Mouse (Mus musculus) testis, postnatal 14 days (tissue): Measurements from ENCODE around the gene Cd52.
"Not testable (repeated sequence)": the region's sequence is repeated elsewhere in the genome, so short reads cannot be mapped to it uniquely, and the experiment has no call there.

Experiments used
- DNase-seq: peaks from one replicate; pipeline ENCODE4 v3.0.0; 2021; ENCODE audit warnings: low spot score

Cd52 gene

DNA sequence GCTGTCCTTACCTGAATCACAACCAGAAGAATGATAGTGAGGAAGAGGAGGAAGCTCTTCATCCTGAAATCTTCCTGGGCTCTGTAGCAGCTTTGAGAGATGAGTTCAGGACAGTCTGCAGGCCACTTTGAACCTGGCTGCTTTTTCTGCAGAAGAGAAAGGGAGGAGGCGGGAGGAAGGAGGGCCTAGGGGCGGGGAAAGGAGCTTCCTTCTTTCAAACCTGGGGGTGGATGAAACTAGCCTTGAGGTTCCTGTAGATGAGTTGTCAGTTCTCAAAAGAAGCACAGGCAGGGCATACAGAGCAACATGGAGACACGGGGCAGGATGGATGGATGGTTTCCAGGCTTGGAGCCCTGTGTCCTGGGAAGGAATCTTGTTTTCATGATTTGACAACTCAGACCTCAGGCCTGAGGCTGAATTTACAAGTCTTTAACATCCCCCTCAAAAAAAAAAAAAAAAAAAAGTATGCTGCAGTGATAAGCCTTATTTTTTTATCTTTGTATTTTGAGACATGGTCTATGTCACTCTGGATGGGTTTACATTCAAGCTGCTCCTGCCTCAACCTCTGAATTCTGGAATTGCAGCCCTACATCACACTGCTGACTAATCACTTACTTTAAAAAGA is at the start of gene Cd52:
TSS of gene Cd52 (minus strand) at position 160 of the 625 bp plus-strand sequence.
- no peak for DNase-seq

DNA sequence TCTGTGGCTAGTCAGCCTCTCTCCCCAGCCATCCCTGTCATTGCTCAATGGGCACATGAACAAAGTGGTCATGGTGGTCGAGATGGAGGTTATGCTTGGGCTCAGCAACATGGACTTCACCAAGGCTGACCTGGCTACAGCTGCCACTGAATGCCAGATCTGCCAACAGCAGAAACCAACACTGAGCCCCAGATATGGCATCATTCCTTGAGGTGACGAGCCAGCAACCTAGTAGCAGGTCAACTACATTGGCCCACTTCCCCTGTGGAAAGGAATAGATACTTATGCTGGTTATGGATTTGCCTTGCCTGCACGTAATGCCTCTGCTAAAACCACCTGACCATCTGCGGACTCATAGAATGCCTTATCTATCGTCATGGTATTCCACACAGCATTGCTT is 49.4 kb upstream of the Cd52 start:
- not testable (repeated sequence) for DNase-seq

DNA sequence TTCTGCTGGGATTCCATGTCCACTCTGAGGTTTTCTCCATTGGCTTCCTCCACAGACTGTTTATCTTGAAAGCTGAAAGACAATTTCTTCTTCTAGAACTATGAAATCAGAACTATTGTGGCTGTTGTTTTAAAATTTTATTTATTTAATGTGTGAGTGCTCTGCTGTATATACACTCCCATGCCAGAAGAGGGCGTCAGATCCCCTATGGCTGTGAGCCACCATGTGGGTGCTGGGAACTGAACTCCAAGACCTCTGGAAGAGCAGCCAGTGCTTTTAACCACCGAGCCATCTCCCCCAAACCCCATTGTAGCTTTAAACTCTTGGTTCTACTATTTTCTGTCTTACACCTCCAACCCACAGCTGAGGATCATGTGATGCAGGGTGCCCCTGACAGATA is 44.0 kb upstream of the Cd52 start:
- DNase-seq = no peak

DNA sequence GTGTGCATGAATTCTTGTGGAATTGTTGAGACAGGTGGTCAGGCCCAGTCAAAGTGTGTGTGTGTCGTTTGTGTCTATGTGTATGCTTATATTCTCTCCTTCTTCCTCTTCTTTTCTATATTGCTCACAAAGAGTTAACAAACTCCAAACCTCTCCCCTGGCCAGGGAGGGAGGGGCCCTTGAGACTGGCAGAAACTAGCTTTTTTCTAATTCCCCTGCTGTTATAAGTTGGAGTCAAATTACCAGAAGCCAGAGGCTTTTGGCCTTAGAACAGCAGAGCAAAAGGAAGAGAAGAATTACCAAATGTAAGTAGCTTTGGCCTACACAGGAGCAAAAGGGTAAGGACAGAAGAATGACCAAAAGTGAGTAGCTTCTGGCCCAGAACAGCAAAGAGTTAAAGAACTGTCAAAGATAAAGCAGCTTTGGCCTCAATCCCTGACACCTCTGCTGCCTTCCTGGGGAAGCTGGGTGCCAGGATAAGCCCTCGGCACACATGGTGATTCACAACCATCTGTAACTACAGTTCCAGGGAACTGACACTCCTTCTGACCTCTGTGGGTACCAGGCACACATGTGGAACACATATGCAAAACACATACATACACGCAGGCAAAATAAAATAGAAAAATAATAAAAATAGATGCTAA is 41.5 kb upstream of the Cd52 start:
- DNase-seq = no peak

DNA sequence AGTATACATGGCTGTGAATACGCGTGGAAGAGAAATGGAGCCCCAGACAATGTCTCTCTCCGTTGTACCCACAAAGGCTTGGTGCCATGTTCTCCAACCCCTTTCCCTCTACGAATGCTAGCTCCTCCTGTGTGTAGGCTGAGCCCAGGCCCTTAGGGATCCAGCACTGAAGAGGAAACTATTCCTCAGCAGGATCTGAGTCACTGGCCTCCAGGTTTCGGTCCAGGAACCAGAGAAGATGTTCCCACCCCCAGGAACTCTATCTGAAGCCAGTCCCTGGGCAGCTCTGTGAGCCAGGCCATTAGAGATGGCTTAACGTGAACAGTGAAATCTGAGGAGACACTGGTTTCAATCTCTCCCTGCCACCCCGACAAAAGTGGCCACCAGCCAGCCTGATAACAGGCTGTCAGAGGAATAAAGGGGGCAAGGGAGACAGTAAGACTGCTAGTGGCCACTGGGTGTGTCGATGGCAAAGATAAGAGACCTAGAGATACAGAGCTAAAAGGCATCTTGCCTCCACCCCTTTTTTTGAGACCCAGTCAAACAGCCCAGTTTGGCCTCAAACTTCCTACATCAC is 37.7 kb upstream of the Cd52 start:
- DNase-seq = no peak

DNA sequence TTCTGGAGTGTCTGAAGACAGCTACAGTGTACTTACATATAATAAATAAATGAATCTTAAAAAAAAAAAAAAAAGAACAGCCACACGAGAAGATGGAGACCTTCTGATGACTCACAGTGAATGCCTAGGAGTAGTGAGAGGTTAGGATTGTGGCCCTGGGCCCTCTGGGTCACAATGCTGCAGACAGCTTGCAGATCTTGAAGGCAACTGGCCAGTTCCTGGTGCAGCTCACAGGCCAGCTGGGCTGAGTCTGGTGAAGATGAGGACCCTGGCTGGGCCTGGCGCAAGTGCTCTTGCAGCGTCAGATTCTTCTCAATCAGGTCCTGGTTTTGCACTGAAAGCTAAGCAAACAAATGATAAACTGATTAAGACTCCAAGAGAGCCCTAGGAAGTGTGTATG is 37.2 kb upstream of the Cd52 start:
- DNase-seq = no peak

DNA sequence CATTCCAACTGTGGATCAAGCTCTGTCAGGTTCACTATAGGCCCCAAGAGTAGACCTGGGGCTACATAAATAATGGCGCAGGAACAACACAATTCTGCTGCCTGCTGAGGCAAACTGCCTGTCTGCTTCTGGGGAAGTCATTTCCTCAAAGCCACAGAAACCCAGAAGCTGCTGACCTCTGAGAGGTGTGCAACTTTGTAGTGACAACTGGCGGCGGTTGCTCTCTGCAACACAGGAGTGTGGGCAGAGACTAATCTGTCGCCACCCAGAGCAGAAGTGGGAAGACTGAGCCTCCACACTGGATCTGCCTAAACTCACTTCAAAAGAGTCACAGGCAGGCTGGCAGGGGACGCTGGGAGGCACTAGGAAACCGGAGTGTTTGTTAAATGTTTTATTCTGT is 34.6 kb upstream of the Cd52 start:
- DNase-seq = no peak

DNA sequence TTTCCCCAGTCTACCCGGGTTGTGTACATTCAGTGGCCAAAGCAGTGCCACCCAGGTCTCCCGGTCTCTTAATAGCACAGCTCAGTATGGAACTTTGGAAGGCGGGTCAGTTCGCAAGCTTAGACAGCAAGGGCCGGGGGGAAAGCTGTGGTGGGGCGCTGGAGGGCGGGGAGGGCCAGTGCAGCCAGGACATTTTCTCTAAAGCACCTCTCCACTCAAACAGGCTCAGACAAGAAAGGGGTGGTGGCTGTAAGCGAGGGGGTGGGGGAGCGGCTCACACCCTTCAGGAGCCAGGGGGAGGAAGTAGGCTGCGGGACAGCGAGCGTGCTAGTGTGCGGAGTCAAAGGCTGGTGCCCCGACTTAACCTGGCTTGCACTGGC is 34.1 kb upstream of the Cd52 start:
- no peak for DNase-seq

DNA sequence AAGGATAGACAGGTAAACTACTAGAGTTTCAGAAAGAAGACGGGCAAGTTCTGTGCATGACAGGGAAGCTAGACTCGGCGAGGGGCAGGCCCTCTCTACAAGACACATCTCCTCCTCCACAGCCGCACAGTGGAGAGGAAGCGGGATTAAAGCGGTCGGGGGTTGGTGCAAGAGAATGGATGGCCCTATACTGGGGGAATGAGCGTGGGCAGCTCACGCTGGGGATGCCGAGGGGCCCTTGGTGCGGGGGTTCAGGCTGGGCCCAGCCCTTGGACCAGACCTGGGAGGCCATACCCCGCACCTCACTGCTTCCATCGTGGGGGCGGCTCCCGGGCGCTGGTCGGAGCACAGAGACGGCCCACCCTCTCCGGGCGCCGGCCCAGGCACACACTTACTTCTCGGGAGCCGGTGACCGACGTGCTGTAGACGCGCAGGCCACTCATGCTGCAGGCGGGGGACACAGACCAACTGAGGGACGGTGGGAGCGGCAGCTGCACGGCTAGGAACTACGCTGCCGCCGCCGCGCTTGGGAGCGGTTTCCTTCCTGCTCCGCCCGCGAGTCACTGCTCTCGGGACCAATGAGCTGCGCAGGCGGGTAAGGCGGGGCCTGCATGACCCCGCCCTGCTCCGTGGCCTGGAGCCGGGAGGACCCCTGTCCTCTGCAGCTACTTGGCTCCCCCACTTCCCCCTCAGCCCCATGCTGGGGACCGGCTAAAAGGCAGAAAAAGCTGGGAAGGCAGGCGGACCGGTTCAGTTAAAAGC is 33.5 kb upstream of the Cd52 start, which contains the start of gene Sh3bgrl3:
TSS of gene Sh3bgrl3 (minus strand) at position 569 of the 762 bp plus-strand sequence.
- peak; percentile 86 for DNase-seq

DNA sequence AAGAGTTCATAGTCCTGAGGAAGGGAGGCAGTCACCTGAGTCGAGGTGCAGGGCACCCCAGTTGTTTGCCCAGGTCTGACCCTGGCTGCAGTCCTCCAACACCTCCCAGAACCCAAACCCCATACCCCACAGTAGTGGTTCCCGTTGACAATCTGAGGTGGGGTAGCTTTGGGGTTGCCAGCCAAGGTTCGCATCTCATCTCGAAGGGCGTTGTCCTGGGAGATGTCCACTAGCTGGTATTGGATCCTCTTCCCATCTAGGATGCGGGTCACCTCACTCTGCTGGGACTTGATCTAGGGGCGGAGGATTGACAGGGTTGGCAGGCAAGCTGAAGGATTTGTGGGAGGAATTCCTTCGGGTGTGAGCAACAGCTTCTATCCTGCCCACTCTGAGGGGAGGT is 32.9 kb upstream of the Cd52 start:
- no peak for DNase-seq

DNA sequence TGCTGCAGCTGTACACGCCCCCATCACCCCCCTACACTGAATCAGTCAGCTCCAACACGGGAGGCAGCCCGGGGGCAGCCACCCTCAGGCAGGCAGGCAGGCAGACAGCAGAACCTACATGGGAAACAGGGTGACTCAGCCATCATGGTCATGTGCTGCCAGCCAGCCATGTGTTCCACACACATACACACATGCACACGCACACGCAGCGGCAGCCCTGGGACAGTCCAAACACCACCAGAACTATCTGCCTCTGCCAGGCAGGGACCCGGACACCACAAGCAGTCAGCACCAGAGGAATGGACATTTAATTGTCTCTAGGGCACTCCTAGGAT is 32.2 kb upstream of the Cd52 start:
- DNase-seq = no peak

DNA sequence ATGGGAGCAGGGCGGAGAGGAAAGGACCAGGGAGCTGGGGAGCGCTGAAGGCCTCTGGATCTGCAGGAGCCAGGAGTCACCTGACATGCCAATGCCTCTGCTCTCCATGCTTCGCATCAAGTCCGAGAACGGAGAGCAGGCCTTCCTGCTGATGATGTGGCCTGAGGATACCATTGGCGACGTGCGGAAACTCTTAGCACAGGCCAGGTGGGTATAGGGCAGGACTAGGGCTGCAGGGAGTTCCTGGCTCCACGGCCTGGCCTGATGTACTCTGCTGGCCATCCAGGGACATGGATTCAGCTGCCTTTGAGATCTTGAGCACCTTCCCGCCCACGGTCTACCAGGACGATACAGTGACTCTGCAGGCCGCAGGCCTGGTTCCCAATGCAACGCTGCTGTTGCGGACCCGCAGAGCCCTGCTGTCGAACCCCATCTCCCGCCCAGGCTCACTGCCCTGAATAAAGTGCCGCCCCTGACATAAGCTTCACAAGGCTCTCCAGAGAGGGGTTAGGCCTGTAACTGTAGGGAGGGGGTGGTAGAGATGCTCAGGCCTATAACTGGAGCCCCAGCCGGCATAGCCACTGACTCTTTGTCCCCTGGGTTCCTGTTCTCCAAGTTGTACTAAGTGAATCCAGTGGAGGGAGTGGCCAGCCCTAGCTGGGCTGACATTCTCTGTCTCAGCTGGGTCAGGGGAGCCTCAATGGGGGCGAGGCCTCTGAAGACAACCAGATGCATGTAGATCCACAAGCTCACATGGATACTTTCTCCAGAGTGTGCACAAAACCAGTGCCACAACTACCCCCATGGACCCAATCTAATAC is 31.6 kb upstream of the Cd52 start:
- DNase-seq = no peak

DNA sequence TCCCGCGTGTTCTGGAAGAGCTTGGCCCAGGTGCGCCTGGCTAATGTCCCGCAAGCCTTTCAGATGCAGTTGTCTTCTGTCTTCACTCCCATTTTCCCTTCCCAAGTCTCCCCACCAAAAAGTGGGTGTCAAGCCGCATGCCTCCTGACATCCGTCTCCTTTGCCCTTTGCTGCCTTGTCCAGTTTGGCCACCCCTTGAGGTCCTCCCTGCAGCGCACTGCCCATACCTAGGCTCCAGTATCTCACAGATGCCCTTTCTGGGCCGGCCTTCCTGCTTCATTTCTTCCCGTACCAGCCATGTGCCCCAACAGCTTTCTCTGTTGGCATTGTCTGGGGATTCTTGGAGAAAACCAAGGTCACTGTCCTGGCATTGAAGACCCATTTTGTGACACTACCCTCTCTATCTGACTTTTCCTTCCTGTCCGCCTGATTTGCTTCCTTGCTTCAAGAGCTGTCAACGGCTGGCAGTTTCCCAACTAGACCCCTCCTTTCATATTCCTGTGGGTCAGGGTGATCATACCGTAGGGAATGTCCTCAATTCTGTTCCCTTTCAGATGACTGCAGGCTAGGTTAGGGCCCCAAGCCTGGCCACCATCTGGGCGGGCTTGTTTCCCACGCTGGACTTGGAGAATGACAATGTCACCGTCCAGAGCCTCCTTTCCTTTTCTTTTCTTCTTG is 30.6 kb upstream of the Cd52 start:
- no peak for DNase-seq

DNA sequence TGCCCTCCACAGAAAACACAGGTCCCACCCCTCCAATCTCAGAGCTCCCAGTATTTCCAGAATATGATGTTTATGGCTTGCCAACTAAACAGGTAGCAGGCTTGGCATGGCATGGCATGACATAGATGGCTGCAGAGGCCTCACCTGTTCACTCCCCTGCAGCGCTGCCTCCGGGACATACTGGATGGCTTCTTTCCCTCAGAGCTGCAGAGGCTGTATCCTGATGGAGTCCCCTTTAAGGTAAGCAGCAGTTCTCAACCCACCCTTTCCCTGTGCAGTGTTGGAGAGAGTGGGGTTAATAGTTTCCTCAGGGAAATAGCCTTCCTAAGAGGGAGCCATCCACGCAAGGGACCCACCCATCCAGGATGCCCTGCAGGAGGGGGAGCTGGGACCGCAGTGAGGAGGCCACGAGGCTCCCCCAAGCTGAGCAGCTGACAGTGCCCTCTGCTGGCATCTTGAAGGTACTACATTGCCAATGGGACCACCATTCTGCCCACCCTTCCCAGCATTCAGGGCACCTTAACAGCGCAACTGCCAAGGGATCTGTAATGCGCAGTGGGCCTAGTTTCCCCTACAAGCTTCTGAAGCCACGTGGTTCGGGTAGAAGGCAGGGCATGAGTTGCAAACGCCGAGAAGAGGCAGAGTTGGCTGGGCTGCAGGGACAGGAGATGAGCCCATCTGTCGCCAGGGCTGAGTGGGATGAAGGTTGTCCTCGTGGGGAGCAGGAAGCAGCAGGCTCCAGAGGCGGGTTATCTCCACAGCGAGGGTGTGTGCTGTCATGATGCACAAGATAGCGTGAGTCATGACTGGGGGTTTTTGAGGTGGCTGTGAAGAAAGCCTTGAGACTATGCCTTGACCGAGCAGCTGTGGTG is 29.0 kb upstream of the Cd52 start:
- no peak for DNase-seq

DNA sequence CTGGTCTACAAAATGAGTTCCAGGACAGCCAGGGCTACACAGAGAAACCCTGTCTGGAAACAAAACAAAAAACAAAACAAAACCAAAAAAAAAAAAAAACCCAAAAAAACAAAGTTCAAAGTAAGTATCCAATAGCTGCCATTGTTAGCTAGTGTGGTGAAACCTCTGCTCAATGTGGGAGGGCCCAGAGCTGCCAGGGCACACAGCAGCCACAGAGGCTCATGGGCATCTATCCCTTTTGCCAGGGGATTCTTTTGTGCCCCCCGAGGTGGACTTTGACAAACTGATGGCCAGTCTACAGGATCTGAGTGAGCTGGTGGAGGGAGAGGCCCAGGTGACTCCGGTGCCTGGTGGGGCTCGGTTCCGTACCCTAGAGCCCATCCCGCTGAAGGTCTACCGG is 28.3 kb upstream of the Cd52 start:
- DNase-seq = no peak

DNA sequence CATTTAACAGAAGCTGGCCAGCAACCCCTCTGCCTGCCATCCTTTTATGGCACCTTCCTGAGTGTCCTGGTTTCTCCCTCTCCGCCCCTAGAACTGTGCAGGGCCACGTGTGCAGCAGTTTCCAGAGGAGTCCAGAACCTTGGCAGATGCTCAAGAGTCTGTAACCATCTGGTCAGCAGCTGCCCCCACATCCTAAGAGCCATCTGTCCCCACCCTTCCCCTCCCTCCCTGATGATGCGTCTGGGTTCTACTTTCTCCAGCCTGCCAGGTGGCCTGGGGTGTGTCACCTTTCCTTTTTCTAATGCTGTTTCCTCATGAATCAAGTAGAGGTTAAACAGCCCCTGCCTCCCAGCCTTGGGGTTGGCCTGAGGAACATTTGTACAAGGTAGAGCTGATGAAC is 27.4 kb upstream of the Cd52 start:
- no peak for DNase-seq

DNA sequence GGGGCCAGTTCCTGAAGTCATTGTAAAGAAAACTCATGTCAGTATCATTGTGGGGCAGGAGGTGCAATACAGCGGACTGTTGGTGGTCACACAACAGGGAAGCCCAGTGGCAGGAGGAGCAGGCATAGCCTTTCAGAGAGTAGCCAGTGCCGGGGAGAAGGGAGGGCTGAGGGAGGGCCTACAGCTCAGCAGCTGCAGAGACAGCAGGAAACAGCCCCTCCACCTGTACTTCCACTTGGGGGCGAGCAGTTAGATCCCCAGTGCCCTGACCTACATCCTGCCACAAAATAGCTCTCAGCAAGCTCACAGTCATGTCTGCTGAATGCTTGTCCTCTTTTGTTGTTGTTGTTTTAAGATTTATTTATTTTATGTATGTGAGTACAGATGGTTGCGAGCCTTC is 26.7 kb upstream of the Cd52 start:
- no peak for DNase-seq

DNA sequence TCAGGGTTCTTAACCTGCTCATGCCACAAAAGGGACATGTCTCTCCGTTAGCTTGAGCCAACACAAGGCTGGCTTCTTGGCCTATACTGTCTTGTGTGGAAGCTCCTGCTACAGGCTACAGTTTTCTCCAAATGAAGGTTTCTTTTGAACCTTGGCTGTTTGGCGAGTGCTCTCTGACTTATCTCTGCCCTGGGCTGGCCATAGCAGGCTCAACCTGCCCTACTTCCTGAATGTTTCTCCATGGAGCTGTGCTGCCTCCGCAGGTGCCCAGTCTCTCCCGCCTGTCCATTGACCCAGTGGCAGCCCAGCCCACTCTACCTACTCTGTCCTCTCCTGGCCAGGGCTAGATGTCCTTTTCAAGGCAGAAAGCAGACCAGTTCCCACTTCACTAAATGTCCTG is 26.0 kb upstream of the Cd52 start:
- DNase-seq = no peak

DNA sequence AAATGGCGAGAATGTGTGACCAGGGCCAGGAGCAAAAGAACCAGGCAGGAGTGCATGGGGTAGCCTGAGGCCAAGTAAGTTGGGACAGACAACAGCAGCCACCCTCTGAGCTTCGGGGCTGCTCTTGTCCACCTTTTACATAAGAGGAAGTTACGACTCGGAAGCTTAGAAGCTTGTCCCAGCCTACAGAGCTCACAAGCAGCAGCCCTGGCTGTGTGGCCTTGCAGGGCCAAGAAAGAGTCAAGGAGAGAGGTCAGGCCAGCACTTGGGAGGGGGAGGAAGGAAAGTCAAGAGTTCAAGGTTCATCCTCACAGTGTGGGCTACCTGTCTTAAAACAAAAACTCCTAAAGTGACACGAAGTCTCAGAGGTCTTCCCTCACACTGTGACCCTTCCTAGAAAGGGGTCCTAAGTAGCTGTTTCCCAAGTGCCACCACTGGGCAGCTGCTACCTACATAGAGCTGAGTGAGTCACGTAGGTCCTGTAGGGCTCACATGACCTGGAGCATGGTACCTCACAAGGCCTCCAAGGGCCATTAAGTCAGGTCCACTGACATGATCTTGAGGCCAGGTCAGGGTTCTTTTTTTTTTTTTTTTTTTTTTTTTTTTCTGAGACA is 25.4 kb upstream of the Cd52 start:
- no peak for DNase-seq

DNA sequence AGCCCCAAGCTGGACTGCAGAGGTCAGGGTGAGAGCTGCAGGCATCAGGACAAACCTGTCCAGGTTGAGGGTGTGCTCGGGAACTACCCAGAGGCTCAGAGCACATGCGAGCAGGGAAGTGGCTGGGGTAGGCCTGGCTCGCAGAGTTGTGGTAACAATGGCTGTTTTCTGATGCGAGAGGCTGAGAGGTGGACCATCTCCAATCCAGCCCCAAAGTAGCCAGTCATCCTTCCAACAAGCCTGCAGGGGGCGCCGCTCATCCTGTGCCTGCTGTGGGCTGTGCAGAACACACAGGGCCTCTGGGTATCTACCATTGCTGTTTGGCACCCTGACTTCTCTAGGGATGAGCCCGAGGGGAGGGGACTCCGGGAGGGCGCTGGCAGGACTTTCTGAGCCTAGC is 24.8 kb upstream of the Cd52 start:
- no peak for DNase-seq
